ENCODE assay signal across 8 mouse cellular contexts in genomic region chr9:67315356-67315755, GRCm38 (mm10).
DNase-seq lines count a peak whose midpoint lies in the region; TF ChIP-seq lines count a peak whose summit lies in the region.

No protein-coding gene starts in this region.

- no peaks in the 10 kb centered on the region for H3K9me3 ChIP-seq in limb, embryonic 10.5 days (replicated peaks)

- H3K27me3 ChIP-seq in limb, embryonic 10.5 days (ENCODE audit: low read depth, poor library complexity, severe bottlenecking): no peaks in the 10 kb centered on the region

- H3K4me3 ChIP-seq in layer of hippocampus, adult 2 months: no peak overlapping the region
- H3K4me3 ChIP-seq in limb, embryonic 10.5 days: no peak overlapping the region

- DNase-seq in layer of hippocampus, adult 2 months (ENCODE audit: low spot score in 2 of 2): peak in 1 of 2 experiments; percentile 60
- DNase-seq in layer of hippocampus, adult 9-11 months: no peak
- DNase-seq in Muller cell, postnatal 12 days (ENCODE audit: inconsistent ontology term): peak; percentile 36
- DNase-seq in c-Kit-positive CD71-negative TER-119-negative erythroid progenitor cells, embryonic 14.5 days (ENCODE audit: low read depth): peak; percentile 16
- DNase-seq in forelimb bud, embryonic 11.5 days (ENCODE audit: low read depth, low spot score): peak; percentile 38
- peak; percentile 71 for DNase-seq in limb, embryonic 10.5 days (ENCODE audit: low spot score)
- peak; percentile 81 for DNase-seq in retina, embryonic 14.5 days (ENCODE audit: low spot score)
- no peak for DNase-seq in spleen, postnatal 14 days (ENCODE audit: low spot score in 2 of 2)

- peak; percentile 80 for TF ChIP-seq CTCF in layer of hippocampus, adult 2 months (conservative IDR thresholded peaks at IDR 0.05)

- no peaks in the 10 kb centered on the region for H3K4me1 ChIP-seq in limb, embryonic 10.5 days

- no peak overlapping the region for H3K27ac ChIP-seq in layer of hippocampus, adult 2 months
- no peak overlapping the region for H3K27ac ChIP-seq in limb, embryonic 10.5 days

- WGBS in limb, embryonic 10.5 days: 12% methylated on average over 3 of the region's 3 CpGs

- H3K36me3 ChIP-seq in limb, embryonic 10.5 days: peaks cover 27% of the 10 kb centered on the region

Comparison
In these comparisons a context has a peak if more than half of its experiments do, and no peak if none do; other contexts are left out.
1. DNase-seq: peak in Muller cell, postnatal 12 days (single experiment), c-Kit-positive CD71-negative TER-119-negative erythroid progenitor cells, embryonic 14.5 days (single experiment), forelimb bud, embryonic 11.5 days (single experiment), limb, embryonic 10.5 days (single experiment) and retina, embryonic 14.5 days (single experiment); none in layer of hippocampus, adult 9-11 months (single experiment) and spleen, postnatal 14 days (0 of 2).